Mouse (Mus musculus) thymus, adult 2 months (tissue): ENCODE results near the gene Cipc. TPM values are rescaled to one million over a fixed set of nuclear protein-coding genes. Genes with fewer than 3 reads are reported as not detected.

Experiments used
- DNase-seq: peaks from one replicate; pipeline ENCODE4 v3.0.0; 2021
- H3K27ac ChIP-seq: fragments of 200-500 bp; 2 replicates; pipeline ENCODE4 v1.5.1; 2012; ENCODE audit warnings: low read length, control low read depth; ENCODE audit not compliant: control insufficient read depth, insufficient read depth
- H3K27me3 ChIP-seq: fragments of 200-500 bp; 2 replicates; pipeline ENCODE4 v1.6.1; 2012; ENCODE audit warnings: mild to moderate bottlenecking, low read length, moderate library complexity, mixed read lengths; ENCODE audit not compliant: control insufficient read depth, insufficient read depth
- H3K36me3 ChIP-seq: fragments of 200-500 bp; 2 replicates; pipeline ENCODE4 v1.6.1; 2012; ENCODE audit warnings: mild to moderate bottlenecking, low read length, moderate library complexity; ENCODE audit not compliant: control insufficient read depth, insufficient read depth
- H3K4me1 ChIP-seq: fragments of 200-500 bp; replicated peaks from 2 replicates; pipeline ENCODE4 v1.6.1; 2012; ENCODE audit warnings: low read length; ENCODE audit not compliant: control insufficient read depth, insufficient read depth
- H3K4me3 ChIP-seq: fragments of 200-500 bp; 2 replicates; pipeline ENCODE4 v1.5.1; 2012; ENCODE audit warnings: mild to moderate bottlenecking, low read length, control low read depth, moderate library complexity; ENCODE audit not compliant: control insufficient read depth, insufficient read depth
- CTCF ChIP-seq: fragments of 200-500 bp; IDR thresholded peaks from 2 replicates; pipeline ENCODE4 v1.5.1; 2012; ENCODE audit warnings: mild to moderate bottlenecking, control low read depth, low read length, moderate library complexity, borderline replicate concordance; ENCODE audit not compliant: control insufficient read depth, poor library complexity, insufficient read depth; ENCODE audit errors: extremely low read depth
- POLR2A ChIP-seq: fragments of 200-500 bp; IDR thresholded peaks from 2 replicates; pipeline ENCODE4 v1.6.1; 2012; ENCODE audit warnings: mild to moderate bottlenecking, low read length, control low read depth, moderate library complexity; ENCODE audit not compliant: control insufficient read depth, poor library complexity, insufficient read depth; ENCODE audit errors: extremely low read depth
- WGBS: fragments of 180-500 bp; shearing (Covaris S2); methylation state at CpG from one replicate; pipeline ENCODE4 v1.1.7; 2018; 5-methylcytosine and 5-hydroxymethylcytosine counted together
- polyA plus RNA-seq: library from polyadenylated mRNA; depleted of rRNA; stranded (reverse); fragments of >200 nt; gene quantifications from 2 replicates; pipeline ENCODE4 v1.2.3, GENCODE M21; 2012

Cipc gene
- polyA plus RNA-seq, 1 experiment: 43.8 TPM

GRCm38 (mm10) chr12:86984194-86984555 lies 37.3 kb downstream of the Cipc start:
- Histone ChIP-seq H3K27ac (no peak overlapping the region), H3K36me3 (no peaks in the 10 kb centered on the region), H3K4me3 (no peak overlapping the region), H3K4me1 (no peaks in the 10 kb centered on the region), H3K27me3 (peaks cover 5% of the 10 kb centered on the region; the same call in 1 of the 2 replicates)
- 19% methylated on average over 6 of the region's 6 CpGs for WGBS
- TF ChIP-seq POLR2A (no peak), CTCF (no peak)
- DNase-seq: no peak

GRCm38 (mm10) chr12:86986562-86986961 lies 39.7 kb downstream of the Cipc start:
- no peak for TF ChIP-seq CTCF
- no peak for TF ChIP-seq POLR2A
- Histone ChIP-seq H3K27me3 (peaks cover 8% of the 10 kb centered on the region; the same call in 1 of the 2 replicates), H3K36me3 (no peaks in the 10 kb centered on the region), H3K4me3 (no peak overlapping the region), H3K4me1 (no peaks in the 10 kb centered on the region), H3K27ac (no peak overlapping the region)
- DNase-seq: no peak
- 83% methylated on average over 4 of the region's 4 CpGs for WGBS

- TF ChIP-seq POLR2A (no peak), CTCF (no peak)
- Histone ChIP-seq H3K4me1 (no peaks in the 10 kb centered on the region), H3K27me3 (peaks cover 8% of the 10 kb centered on the region; the same call in 1 of the 2 replicates), H3K27ac (no peak overlapping the region), H3K4me3 (no peak overlapping the region), H3K36me3 (no peaks in the 10 kb centered on the region)
- WGBS: 46% methylated on average over 16 of the region's 16 CpGs
- no peak for DNase-seq
These were observed 41.4 kb downstream of the Cipc start for GRCm38 (mm10) chr12:86988227-86988626.

GRCm38 (mm10) chr12:86989378-86989777 lies 42.5 kb downstream of the Cipc start:
- Histone ChIP-seq H3K36me3 (no peaks in the 10 kb centered on the region), H3K27me3 (peaks cover 8% of the 10 kb centered on the region; the same call in 1 of the 2 replicates)

GRCm38 (mm10) chr12:86989890-86990754 lies 43.3 kb downstream of the Cipc start, which contains the start of gene Zdhhc22:
Gene Zdhhc22, minus strand, starts transcription at chr12:86990430.
- no peaks in the 10 kb centered on the region for H3K36me3 ChIP-seq
- no peak within 1 kb of the TSS for H3K27ac ChIP-seq
- no peak for TF ChIP-seq POLR2A
- no peak for TF ChIP-seq CTCF
- H3K4me1 ChIP-seq: no peaks in the 10 kb centered on the region
- H3K27me3 ChIP-seq: peaks cover 8% of the 10 kb centered on the region; the same call in 1 of the 2 replicates
- WGBS: 4% methylated on average over 65 of the region's 68 CpGs
- no peak within 1 kb of the TSS for H3K4me3 ChIP-seq
- no peak for DNase-seq

More at GRCm38 (mm10) chr12:86989378-86989777, 42.5 kb downstream of the Cipc start:
- TF ChIP-seq POLR2A (no peak), CTCF (no peak)
- 18% methylated on average over 15 of the region's 15 CpGs for WGBS
- H3K27ac ChIP-seq: no peak overlapping the region
- H3K4me3 ChIP-seq: no peak overlapping the region
- no peaks in the 10 kb centered on the region for H3K4me1 ChIP-seq
- DNase-seq: no peak

GRCm38 (mm10) chr12:86990755-86991110 lies 43.9 kb downstream of the Cipc start:
- WGBS: 33% methylated on average over 2 of the region's 2 CpGs
- DNase-seq: no peak
- TF ChIP-seq CTCF: no peak
- TF ChIP-seq POLR2A: no peak
- no peaks in the 10 kb centered on the region for H3K36me3 ChIP-seq
- H3K27me3 ChIP-seq: peaks cover 8% of the 10 kb centered on the region; the same call in 1 of the 2 replicates
- H3K4me1 ChIP-seq: no peaks in the 10 kb centered on the region
- H3K27ac ChIP-seq: no peak overlapping the region
- H3K4me3 ChIP-seq: no peak overlapping the region
